Mouse (Mus musculus) adrenal gland, adult (tissue): ENCODE results near the gene Rpp25l.

ENCODE experiments used
- DNase-seq, 2 experiments: peaks; one replicate each; pipeline ENCODE4 v3.0.0; 2022 to 2023; ENCODE audit warnings: low spot score in 1 of 2; ENCODE audit not compliant: inconsistent age in 2 of 2

Gene Rpp25l

DNA sequence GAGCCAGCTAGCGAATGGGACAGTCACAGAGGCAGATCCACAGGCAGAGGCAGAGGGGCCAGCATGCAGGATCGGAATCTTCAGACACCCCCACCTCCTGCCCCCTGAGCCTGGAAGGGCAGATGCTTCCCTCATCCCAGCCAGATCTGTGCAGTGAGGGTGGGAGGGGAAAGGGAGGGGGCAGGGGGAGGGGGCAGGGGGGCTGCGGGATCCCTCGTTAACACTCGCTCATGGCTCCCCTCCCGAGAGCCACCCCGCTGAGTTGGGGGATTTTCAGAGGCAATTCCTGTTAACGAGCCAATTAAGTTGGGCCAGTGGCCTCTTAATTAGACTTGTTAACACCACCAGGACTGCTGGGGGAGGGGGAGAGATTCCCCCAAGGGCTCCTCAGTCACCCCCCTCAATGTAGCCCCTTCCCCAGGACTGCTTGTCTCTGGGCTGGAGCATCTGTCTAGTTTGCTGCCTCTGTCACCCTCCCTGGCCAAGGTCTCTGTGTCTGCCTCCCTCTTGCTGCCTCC lies 41.3 kb downstream of the Rpp25l start:
- no peak for DNase-seq

DNA sequence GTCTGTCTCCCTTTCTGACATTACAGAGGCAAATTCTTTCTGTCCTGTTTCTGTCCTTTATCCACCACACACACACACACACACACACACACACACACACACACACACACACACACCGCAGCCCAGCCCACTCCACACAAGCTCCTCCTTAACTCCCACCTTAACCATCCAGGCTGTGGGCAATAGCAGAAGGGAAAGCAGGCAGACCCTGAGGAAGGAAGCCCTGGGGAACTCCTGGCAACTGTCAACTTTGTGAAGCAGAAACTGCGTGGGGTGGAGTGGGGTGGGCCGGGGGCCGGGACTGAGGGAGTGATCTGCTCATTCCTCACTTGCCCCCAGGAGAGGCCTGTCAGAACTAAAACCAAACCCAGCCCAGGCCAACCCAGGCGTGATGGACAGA lies 41.8 kb downstream of the Rpp25l start:
- no peak for DNase-seq

DNA sequence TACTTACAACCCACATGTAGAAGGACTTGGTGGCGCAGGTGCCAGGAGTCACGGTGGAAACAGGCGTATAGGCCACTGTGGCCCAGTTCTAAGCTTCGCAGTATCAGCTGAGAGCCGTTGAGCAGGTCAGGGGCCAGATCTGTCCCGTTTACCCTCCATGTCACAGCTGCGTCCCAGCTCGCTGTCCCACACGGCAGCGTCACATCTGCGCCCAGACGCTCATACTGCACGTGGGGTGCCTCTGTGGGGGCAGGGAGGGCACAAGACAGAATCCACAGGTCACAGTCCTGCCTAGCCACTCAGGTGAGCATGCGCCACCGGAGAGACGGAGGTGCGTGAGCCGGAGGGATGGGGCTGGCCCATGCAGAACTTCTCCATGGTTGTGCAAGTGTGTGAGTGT lies 42.5 kb downstream of the Rpp25l start:
- DNase-seq, result no peak

DNA sequence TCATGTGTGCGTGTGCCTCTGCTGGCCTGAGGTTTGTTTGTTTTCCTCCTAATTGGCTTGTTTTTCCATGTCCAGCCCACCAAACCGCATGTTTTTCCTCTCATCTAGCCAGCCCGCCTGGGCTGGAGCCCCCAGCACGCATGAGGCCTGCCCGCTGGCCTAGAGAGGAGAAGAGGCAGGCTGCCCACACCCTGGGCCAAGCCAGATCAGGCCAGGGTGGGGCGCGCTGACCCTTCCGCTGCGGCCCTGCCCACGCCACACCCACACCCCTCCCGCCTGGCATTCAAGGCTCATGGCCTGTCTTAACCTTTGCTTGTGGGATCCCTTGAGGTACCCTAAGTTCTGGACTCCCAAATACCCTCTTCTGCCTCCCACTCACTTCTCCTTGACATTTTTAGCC lies 46.7 kb downstream of the Rpp25l start:
- DNase-seq, result no peak

DNA sequence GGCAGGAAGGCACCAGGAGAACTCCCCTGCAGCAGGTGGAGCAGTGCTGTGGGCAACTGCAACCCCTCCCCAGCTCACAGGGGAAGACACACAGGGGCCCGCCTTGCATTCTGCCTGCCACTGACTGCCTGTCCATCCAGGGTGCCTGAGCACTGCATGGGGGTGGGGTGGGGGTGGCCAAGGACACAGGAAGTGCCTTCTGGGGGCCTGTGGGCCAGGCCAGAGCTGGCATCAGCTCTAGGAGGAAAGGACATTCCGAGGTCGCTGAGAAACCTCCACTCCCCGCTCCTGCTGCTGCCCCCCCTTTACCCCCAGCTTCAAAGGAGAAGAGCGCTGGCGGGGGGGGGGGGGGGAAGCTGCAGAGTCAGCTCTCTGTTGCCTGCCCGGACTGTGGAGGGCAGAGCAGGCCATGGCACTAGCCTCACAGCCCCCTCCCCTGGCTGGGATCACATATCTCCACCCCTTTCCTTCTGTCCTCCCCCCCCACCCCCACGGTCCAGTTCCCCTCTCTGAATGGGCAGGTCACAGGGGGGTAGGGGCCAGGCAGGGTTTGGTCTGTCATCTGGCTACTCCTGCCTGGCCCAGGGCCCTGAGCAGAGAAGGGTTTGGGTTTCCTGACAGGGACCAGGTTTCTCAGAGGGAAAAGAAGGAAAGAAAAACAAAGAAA lies 48.2 kb downstream of the Rpp25l start:
- DNase-seq, result peak; percentile 68 to 84

DNA sequence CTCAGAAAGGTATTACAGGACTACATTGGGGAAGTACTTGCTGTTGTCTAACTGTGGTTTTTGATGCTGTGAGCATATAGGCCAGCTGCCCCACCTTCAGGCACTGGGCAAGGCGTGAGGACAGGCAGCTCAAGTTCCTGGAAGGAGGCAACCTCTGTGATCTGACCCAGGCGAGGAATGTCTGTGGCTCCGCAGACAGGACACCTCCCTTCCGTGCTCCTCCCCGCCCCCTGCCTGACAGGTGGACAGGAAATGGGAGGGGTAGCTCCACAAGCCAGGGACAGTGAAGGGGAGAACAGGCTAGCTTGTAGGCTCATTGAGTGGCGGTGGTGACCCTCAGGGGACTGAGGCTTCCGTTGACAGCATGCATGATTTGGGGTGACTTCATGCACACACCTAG lies 48.8 kb downstream of the Rpp25l start:
- no peak for DNase-seq

DNA sequence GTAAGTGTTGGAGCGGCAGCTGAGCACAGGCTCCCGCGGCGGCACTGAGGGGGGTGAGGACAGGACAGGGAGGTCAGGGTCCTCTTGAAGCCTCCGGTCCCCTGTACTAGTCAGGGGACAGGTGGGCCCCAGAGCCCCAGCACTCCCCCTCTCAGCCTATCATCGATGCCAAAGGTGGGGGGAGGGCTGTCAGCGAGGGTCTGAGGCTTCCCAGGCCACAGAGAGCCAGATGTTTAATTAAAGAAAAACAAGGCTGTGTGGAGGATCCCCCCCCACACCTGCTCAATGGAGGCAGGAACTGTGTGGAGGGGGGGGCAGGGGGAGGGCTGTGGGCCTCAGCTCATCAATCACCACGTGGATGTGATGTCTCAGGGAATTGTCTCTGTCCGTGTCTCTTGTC lies 49.7 kb downstream of the Rpp25l start:
- no peak for DNase-seq

DNA sequence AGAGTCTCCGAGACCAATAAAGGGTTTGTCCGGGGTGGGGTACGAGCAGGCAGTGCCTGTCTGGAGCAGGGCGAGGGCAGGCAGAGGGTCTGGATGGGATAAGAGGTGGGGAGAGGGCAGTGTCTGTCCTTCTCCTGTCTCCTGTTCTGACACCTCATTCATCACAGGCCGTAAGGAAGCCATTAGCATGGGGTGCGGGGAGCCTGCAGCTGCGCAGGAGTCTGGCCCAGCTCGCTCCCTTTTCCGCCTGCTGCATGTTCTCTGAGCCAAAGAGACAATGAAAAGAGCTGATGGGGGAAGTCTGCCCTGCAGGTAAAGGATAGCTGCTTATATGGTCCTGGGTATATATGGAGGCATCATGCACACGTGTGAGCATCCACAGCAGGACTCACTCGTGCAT lies 50.6 kb downstream of the Rpp25l start:
- DNase-seq, result no peak
